Mouse (Mus musculus) lung, embryonic 15.5 days (tissue): ENCODE data around the gene Ndel1. TPM values are rescaled to one million over a fixed set of nuclear protein-coding genes. Genes with fewer than 3 reads are reported as not detected.

Experiments used
- ATAC-seq: fragments of 200-750 bp; cut with Nextera tagmentation; 2 replicates; pipeline ENCODE4 v1.8.0; 2017; ENCODE audit warnings: moderate number of reproducible peaks, borderline replicate concordance; ENCODE audit not compliant: low FRiP score, low TSS enrichment; ENCODE audit errors: extremely low read depth
- H3K27ac ChIP-seq: fragments of 300-500 bp; sonication (generic); 2 replicates; pipeline ENCODE4 v1.5.1; 2015; ENCODE audit warnings: moderate library complexity, mild to moderate bottlenecking, inconsistent platforms
- H3K27me3 ChIP-seq: fragments of 300-500 bp; sonication (generic); 2 replicates; pipeline ENCODE4 v1.6.1; 2015; ENCODE audit warnings: inconsistent platforms
- H3K36me3 ChIP-seq: fragments of 300-500 bp; sonication (generic); 2 replicates; pipeline ENCODE4 v1.6.1; 2015; ENCODE audit warnings: inconsistent platforms
- H3K4me1 ChIP-seq: fragments of 300-500 bp; sonication (generic); 2 replicates; pipeline ENCODE4 v1.6.1; 2015; ENCODE audit warnings: inconsistent platforms
- H3K4me2 ChIP-seq: fragments of 300-500 bp; sonication (generic); 2 replicates; pipeline ENCODE4 v1.6.1; 2015; ENCODE audit warnings: inconsistent platforms, mild to moderate bottlenecking, moderate library complexity
- H3K4me3 ChIP-seq: fragments of 300-500 bp; sonication (generic); 2 replicates; pipeline ENCODE4 v1.5.1; 2015; ENCODE audit warnings: mild to moderate bottlenecking, inconsistent platforms
- H3K9ac ChIP-seq: fragments of 300-500 bp; sonication (generic); 2 replicates; pipeline ENCODE4 v1.6.1; 2015; ENCODE audit warnings: inconsistent platforms
- H3K9me3 ChIP-seq: fragments of 300-500 bp; sonication (generic); 2 replicates; pipeline ENCODE4 v1.6.1; 2016; ENCODE audit warnings: inconsistent platforms
- WGBS: fragments of 180-500 bp; shearing (Covaris S2); methylation state at CpG from one replicate; pipeline ENCODE4 v1.1.7; 2015; 5-methylcytosine and 5-hydroxymethylcytosine counted together
- polyA plus RNA-seq: library from polyadenylated mRNA; unstranded; fragments of >200 nt; fragmentation: Nextera tagmentation; extraction: Ambion mirVana; gene quantifications from 2 replicates; pipeline ENCODE4 v1.2.1, GENCODE M21; 2015

Ndel1 gene
- polyA plus RNA-seq, 1 experiment from 2014 or later, result 77.1 TPM

DNA sequence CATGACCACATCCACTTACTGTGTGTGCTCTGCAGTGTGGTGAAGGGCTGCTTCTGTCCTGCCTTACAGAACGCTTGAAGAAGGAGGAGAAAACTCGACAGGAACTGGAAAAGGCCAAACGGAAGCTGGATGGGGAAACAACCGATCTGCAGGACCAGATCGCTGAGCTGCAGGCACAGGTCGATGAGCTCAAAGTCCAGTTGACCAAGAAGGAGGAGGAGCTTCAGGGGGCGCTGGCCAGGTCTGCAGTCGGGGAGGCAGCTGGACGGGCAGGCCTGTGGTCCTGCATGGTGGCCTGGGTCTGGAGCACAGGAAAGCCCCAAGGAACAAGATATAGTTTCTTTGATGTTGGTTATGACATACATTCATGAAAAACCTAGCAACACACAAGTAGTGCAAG, 79.9 kb downstream of the Ndel1 start:
- ATAC-seq, result no peak
- no peak overlapping the region for H3K4me3 ChIP-seq
- H3K9me3 ChIP-seq, result no peaks in the 10 kb centered on the region
- peaks cover 94% of the 10 kb centered on the region for H3K36me3 ChIP-seq
- no peak overlapping the region for H3K9ac ChIP-seq
- H3K27me3 ChIP-seq, result no peaks in the 10 kb centered on the region
- no peak overlapping the region for H3K27ac ChIP-seq
- 84% methylated on average over 9 of the region's 9 CpGs for WGBS
- H3K4me2 ChIP-seq, result no peak overlapping the region
- no peaks in the 10 kb centered on the region for H3K4me1 ChIP-seq

DNA sequence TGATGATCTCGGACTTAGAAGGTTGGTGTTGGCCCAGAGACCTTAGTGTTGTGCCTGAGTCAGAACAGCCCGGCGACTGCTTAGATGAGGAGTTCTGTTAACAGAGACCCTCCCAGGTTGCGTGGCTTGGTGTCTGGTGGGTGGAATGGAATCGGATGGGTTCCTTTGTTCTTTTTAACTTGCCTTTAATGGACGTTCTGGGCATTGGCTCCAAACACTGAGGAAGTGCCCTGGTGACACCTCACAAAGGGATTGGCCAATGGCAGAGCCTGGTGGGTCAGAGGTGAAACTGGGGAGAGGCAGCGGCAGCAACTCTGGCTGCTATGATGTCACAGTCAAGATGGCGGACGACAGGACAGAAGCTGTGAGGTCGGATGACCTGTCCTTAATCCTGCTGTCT, 80.9 kb downstream of the Ndel1 start:
- Histone ChIP-seq H3K9ac (no peak overlapping the region), H3K36me3 (peaks cover 93% of the 10 kb centered on the region), H3K9me3 (no peaks in the 10 kb centered on the region), H3K4me2 (no peak overlapping the region), H3K4me3 (no peak overlapping the region), H3K27ac (no peak overlapping the region), H3K27me3 (no peaks in the 10 kb centered on the region), H3K4me1 (no peaks in the 10 kb centered on the region)
- ATAC-seq, result no peak
- WGBS, result 85% methylated on average over 10 of the region's 10 CpGs

DNA sequence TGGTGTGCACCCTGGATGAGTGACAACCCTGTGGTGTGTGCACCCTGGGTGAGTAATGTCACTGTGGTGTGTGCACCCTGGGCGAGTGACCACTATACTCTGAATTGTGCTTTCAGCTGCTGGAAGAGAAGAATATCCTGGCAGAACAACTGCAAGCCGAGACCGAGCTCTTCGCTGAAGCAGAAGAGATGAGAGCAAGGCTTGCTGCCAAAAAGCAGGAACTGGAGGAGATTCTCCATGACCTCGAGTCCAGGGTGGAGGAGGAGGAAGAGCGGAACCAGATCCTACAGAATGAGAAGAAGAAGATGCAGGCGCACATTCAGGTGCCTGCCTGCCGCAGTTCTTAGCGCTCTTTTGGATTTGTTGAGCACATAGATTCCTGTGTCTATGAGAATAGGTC, 84.4 kb downstream of the Ndel1 start:
- Histone ChIP-seq H3K4me2 (no peak overlapping the region), H3K9me3 (no peaks in the 10 kb centered on the region), H3K27ac (no peak overlapping the region), H3K9ac (no peak overlapping the region), H3K4me3 (no peak overlapping the region), H3K4me1 (no peaks in the 10 kb centered on the region), H3K27me3 (no peaks in the 10 kb centered on the region), H3K36me3 (peaks cover 91% of the 10 kb centered on the region)
- ATAC-seq, result no peak
- 87% methylated on average over 9 of the region's 9 CpGs for WGBS

DNA sequence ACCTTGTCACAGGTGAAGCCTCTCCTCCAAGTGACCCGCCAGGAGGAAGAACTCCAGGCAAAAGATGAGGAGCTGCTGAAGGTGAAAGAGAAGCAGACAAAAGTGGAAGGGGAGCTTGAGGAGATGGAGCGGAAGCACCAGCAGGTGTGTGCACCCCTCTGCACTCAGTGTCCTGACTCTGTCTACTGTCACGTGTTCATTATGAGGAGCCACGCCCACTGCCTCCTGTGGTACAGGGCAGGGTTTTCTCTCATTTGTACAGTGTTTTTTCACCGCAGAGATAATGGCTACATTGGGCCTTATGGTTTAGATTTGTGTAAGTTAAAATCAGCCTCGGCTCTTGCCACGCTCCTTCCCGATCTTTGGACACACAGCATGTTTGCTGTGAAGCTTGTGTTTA, 85.8 kb downstream of the Ndel1 start:
- 74% methylated on average over 8 of the region's 8 CpGs for WGBS
- Histone ChIP-seq H3K4me2 (no peak overlapping the region), H3K27me3 (no peaks in the 10 kb centered on the region), H3K4me3 (no peak overlapping the region), H3K9ac (no peak overlapping the region), H3K27ac (no peak overlapping the region), H3K9me3 (no peaks in the 10 kb centered on the region), H3K36me3 (peaks cover 92% of the 10 kb centered on the region), H3K4me1 (no peaks in the 10 kb centered on the region)
- ATAC-seq, result no peak

DNA sequence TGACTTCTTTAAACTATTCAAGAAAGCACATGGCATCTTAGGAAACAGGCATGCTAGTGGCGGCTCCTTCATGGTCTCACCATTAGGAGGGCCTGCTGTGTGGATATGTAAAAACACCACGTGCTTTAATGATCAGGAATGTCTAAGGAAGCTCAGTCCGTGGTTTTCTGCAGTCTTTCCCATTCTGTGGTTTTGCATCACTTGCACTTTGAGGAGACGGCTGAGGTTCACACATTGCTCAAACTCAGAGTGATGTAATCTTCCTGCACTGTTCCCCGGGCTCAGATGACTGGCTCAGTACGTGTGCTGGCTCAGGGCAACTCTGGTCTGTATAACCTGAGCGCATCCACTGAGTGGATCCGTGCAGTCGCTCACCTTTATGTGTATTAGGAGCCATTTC, 89.3 kb downstream of the Ndel1 start:
- no peak overlapping the region for H3K4me2 ChIP-seq
- 79% methylated on average over 9 of the region's 9 CpGs for WGBS
- no peak overlapping the region for H3K9ac ChIP-seq
- H3K4me3 ChIP-seq, result no peak overlapping the region
- no peak overlapping the region for H3K27ac ChIP-seq
- H3K9me3 ChIP-seq, result no peaks in the 10 kb centered on the region
- no peaks in the 10 kb centered on the region for H3K4me1 ChIP-seq
- ATAC-seq, result no peak
- H3K27me3 ChIP-seq, result no peaks in the 10 kb centered on the region
- H3K36me3 ChIP-seq, result peaks cover 79% of the 10 kb centered on the region

DNA sequence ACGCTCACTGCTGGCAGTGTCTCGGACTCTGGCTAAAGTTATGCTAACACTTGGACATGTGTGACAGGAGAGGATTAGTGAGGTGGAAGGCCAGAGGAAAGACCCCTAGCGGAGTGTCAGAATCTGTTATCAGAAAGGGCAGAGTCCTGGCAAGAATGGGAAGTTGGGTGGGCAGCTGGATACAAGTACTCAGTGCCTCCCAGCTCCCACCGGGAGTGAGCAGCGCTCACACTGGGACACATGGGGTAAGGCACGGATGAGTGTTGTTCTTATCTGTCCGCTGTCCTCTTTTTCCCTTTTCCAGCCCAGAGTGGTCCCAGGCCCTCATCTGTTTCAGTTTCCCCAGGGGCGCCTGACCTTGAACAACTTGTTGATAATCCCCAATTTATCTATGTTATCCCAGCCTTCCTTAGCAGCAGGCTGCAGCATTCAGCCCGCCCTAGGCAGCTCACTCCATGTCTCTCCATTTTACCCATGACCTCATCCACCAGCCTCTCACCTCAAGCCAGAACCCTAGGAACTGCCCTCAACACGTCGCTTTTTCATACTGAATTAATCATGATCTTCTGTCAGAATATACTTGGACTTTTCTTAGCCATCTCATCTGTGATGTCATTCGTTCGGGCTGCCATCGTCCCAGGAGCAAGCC, 91.1 kb downstream of the Ndel1 start:
- H3K9me3 ChIP-seq, result no peaks in the 10 kb centered on the region
- no peaks in the 10 kb centered on the region for H3K27me3 ChIP-seq
- H3K36me3 ChIP-seq, result peaks cover 82% of the 10 kb centered on the region
- no peak overlapping the region for H3K4me2 ChIP-seq
- no peak for ATAC-seq
- 70% methylated on average over 14 of the region's 14 CpGs for WGBS
- no peaks in the 10 kb centered on the region for H3K4me1 ChIP-seq
- no peak overlapping the region for H3K27ac ChIP-seq
- H3K4me3 ChIP-seq, result no peak overlapping the region
- H3K9ac ChIP-seq, result no peak overlapping the region

DNA sequence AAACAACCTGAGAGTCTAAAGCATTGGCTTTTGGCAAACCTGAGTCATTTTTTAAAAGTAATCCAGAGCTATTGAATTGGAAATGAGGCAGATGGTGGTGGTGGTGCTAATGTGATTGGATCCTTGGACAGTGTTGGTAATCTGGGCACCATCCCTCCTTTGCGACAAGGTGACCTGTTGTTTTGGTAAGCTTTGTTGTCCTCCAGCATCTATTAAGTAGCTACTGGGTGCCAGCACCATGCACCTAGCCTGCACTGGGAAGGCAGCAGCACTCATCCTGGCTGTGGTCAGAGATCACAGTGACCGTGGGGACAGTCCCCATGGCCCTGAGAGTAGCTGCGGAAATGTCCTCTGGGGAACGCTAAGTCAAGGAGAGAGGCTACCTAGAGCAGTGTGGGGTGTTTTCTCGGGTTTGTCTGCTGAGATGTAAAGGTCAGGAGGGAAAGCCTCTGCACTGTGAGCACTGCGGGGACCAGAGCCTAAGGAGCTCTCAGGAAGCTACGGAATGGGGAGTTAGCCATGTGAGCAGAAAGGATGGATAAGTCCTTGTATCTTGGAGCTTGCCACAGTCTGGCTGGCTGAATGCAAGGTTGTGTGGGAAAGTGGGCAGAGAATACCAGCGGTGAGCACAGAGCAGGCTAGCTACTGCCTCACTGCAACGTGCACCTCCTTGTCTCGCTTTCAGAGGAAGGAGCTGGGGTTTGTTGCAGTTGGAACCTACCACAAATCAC, 91.8 kb downstream of the Ndel1 start:
- Histone ChIP-seq H3K36me3 (peaks cover 82% of the 10 kb centered on the region), H3K9ac (no peak overlapping the region), H3K4me1 (no peaks in the 10 kb centered on the region), H3K9me3 (no peaks in the 10 kb centered on the region), H3K4me3 (no peak overlapping the region), H3K27me3 (no peaks in the 10 kb centered on the region), H3K4me2 (no peak overlapping the region), H3K27ac (no peak overlapping the region)
- WGBS, result 77% methylated on average over 10 of the region's 10 CpGs
- no peak for ATAC-seq

DNA sequence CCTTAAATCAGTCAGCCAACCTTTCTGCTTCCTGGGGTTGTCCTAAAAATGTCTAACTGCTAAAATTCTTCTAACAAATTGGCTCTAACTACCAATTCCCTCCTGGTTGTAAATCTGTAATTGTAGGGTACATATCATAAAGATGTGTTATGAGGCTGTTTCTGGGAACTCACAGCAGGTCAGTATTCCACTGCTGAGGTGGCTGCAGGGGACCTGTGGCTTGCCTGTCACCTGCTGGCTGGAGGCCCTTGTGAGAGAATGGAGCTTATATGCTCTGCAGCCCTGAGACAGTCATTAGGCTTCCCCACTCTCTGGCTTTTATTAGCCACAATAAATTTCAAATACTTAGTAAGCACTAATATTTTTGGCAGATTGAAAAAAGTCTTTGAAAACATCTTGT, 92.8 kb downstream of the Ndel1 start:
- H3K4me2 ChIP-seq, result no peak overlapping the region
- H3K9ac ChIP-seq, result no peak overlapping the region
- no peaks in the 10 kb centered on the region for H3K9me3 ChIP-seq
- ATAC-seq, result no peak
- no peaks in the 10 kb centered on the region for H3K27me3 ChIP-seq
- H3K27ac ChIP-seq, result no peak overlapping the region
- H3K4me3 ChIP-seq, result no peak overlapping the region
- peaks cover 76% of the 10 kb centered on the region for H3K36me3 ChIP-seq
- no peaks in the 10 kb centered on the region for H3K4me1 ChIP-seq

DNA sequence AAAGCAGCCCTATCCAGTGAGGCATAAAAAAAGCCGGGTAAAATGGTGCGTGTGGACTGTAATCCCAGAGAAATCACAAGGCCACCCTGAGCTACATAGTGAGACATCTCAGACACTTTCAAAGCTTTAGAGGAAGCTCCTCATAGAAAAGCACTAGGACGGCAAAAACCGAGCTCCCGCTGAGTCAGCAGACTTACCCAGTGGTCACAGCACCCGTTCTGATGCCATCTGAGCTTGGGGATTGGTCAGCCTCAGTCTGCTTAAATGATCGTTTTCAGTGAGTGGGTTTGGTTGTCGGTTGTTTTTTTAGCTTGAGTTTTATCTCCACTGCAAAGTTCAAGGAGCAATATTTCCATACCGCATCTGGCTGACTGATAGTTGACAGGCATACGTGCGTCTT, 93.7 kb downstream of the Ndel1 start:
- Histone ChIP-seq H3K9ac (no peak overlapping the region), H3K27ac (no peak overlapping the region), H3K9me3 (no peaks in the 10 kb centered on the region), H3K4me1 (no peaks in the 10 kb centered on the region), H3K27me3 (no peaks in the 10 kb centered on the region), H3K4me2 (no peak overlapping the region), H3K4me3 (no peak overlapping the region), H3K36me3 (peaks cover 77% of the 10 kb centered on the region)
- WGBS, result 78% methylated on average over 11 of the region's 11 CpGs
- no peak for ATAC-seq

DNA sequence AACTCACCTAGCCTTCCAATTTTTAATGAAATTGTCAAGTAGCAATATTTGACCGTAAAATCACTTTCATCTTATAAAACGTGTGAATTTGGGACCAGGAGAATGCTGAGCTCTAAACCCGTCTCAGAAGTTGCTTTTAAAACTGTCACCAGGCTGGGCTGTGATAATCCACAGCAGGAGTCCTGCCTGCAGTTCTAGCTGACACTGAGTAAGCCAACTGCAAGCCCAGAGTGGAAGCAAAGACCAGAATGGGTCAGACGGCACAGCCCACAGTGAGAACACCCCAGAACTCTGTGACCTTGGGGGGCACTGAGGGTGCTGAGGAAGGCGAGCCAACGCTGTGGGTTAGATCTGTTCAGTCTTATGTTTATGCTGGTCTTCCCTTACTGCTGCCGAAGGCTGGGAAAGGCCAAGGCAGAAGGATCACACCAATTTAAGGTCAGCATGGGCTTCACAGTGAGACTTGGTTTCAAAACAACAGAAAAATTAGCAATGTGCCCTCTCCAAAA, 95.5 kb downstream of the Ndel1 start:
- no peak overlapping the region for H3K9ac ChIP-seq
- WGBS, result 77% methylated on average over 7 of the region's 7 CpGs
- no peaks in the 10 kb centered on the region for H3K4me1 ChIP-seq
- H3K27ac ChIP-seq, result no peak overlapping the region
- no peaks in the 10 kb centered on the region for H3K27me3 ChIP-seq
- peaks cover 77% of the 10 kb centered on the region for H3K36me3 ChIP-seq
- H3K4me3 ChIP-seq, result no peak overlapping the region
- H3K9me3 ChIP-seq, result no peaks in the 10 kb centered on the region
- H3K4me2 ChIP-seq, result no peak overlapping the region
- ATAC-seq, result no peak
